27 mouse cellular contexts compared by ENCODE assay signal in genomic region chr8:47779589-47779988, GRCm38 (mm10). TPM values are rescaled to one million over a fixed set of nuclear protein-coding genes. Genes with fewer than 3 reads are reported as not detected.
DNase-seq lines count a peak whose midpoint lies in the region; ATAC-seq and TF ChIP-seq lines count a peak whose summit lies in the region.
"Had no signal": no experiment of that assay in that cellular context is flagged by ENCODE, and none has a peak within 500 bp of the region (broad histone marks: within the 10 kb centered on the region; RNA-seq: fewer than 3 reads in every experiment).

No protein-coding gene starts in this region.

- no peak overlapping the region for H3K4me2 ChIP-seq in kidney, embryonic 15.5 days
- no peak overlapping the region for H3K4me2 ChIP-seq in kidney, postnatal 0 days (ENCODE audit: low read length)
- H3K4me2 ChIP-seq: embryonic facial prominence, embryonic 12.5 days; forebrain, embryonic 13.5 days; forebrain, embryonic 15.5 days had no signal

- H3K9me3 ChIP-seq in kidney, embryonic 15.5 days (replicated peaks): no peaks in the 10 kb centered on the region
- H3K9me3 ChIP-seq in kidney, postnatal 0 days (replicated peaks; ENCODE audit: low read length): no peaks in the 10 kb centered on the region
- H3K9me3 ChIP-seq: embryonic facial prominence, embryonic 10.5 days; embryonic facial prominence, embryonic 12.5 days; forebrain, embryonic 13.5 days; forebrain, embryonic 15.5 days; G1E had no signal

- H3K9ac ChIP-seq in kidney, embryonic 15.5 days: no peak overlapping the region
- no peak overlapping the region for H3K9ac ChIP-seq in kidney, postnatal 0 days (ENCODE audit: low read depth, low read length)
- H3K9ac ChIP-seq: embryonic facial prominence, embryonic 12.5 days; forebrain, embryonic 13.5 days; forebrain, embryonic 15.5 days had no signal

- no peak overlapping the region for H3K27ac ChIP-seq in kidney, embryonic 15.5 days
- H3K27ac ChIP-seq in kidney, postnatal 0 days: no peak overlapping the region
- H3K27ac ChIP-seq: embryonic facial prominence, embryonic 10.5 days; embryonic facial prominence, embryonic 12.5 days; forebrain, embryonic 13.5 days; forebrain, embryonic 15.5 days had no signal

- DNase-seq in kidney, adult 11 months: peak; percentile 24
- DNase-seq in kidney, adult 8-10 months: peak; percentile 14 to 50
- DNase-seq in kidney, postnatal 4 days: no peak
- DNase-seq in kidney, postnatal 0 days (ENCODE audit: low spot score): no peak
- no peak for DNase-seq in kidney, adult 18-20 months
- DNase-seq: adrenal gland, adult 8-10 months; adrenal gland, postnatal 14 days; adrenal gland, postnatal 36 days; B cell, adult 2 months; cerebellum, adult 11-12 months; cerebellum, adult 2 months; cerebellum, adult 9-10 months; cerebellum, postnatal 10 days; cerebellum, postnatal 25 days had no signal

- 71% methylated on average over 6 of the region's 6 CpGs for WGBS in kidney, embryonic 15.5 days
- WGBS in kidney, postnatal 0 days: 66% methylated on average over 6 of the region's 6 CpGs

- H3K4me3 ChIP-seq in kidney, embryonic 15.5 days (replicated peaks): no peak overlapping the region
- H3K4me3 ChIP-seq in kidney, postnatal 0 days (replicated peaks; ENCODE audit: low read depth, low read length): no peak overlapping the region
- H3K4me3 ChIP-seq: embryonic facial prominence, embryonic 10.5 days; embryonic facial prominence, embryonic 12.5 days; forebrain, embryonic 13.5 days; forebrain, embryonic 15.5 days had no signal

- no peaks in the 10 kb centered on the region for H3K27me3 ChIP-seq in kidney, embryonic 15.5 days
- no peaks in the 10 kb centered on the region for H3K27me3 ChIP-seq in kidney, postnatal 0 days (ENCODE audit: insufficient read depth, low read length)
- H3K27me3 ChIP-seq: CH12.LX; embryonic facial prominence, embryonic 12.5 days; forebrain, embryonic 13.5 days; forebrain, embryonic 15.5 days; Patski had no signal

- no peak for TF ChIP-seq CTCF in kidney, postnatal 0 days (IDR thresholded peaks at IDR 0.05; ENCODE audit: low read depth)

- ATAC-seq in kidney, embryonic 15.5 days (replicated peaks; ENCODE audit: low FRiP score): no peak
- ATAC-seq in kidney, postnatal 0 days (replicated peaks; ENCODE audit: low FRiP score, low read depth): peak; percentile 75
- ATAC-seq: activated CD4-positive, CD25-positive, alpha-beta regulatory T cell, adult 4 months; CD4-positive, CD25-positive, alpha-beta regulatory T cell, adult 4 months; forebrain, embryonic 13.5 days; forebrain, embryonic 15.5 days; Patski had no signal

- no peaks in the 10 kb centered on the region for H3K4me1 ChIP-seq in kidney, embryonic 15.5 days
- H3K4me1 ChIP-seq in kidney, postnatal 0 days (replicated peaks; ENCODE audit: insufficient read depth, low read length): no peaks in the 10 kb centered on the region
- H3K4me1 ChIP-seq: embryonic facial prominence, embryonic 10.5 days; embryonic facial prominence, embryonic 12.5 days; forebrain, embryonic 13.5 days; forebrain, embryonic 15.5 days had no signal

- no peaks in the 10 kb centered on the region for H3K36me3 ChIP-seq in kidney, embryonic 15.5 days
- H3K36me3 ChIP-seq in kidney, postnatal 0 days (ENCODE audit: insufficient read depth, low read length): no peaks in the 10 kb centered on the region
- H3K36me3 ChIP-seq: embryonic facial prominence, embryonic 10.5 days; embryonic facial prominence, embryonic 12.5 days; forebrain, embryonic 15.5 days; G1E had no signal

RNA-seq across cellular contexts. Expression of gene Cldn24, which starts 42.4 kb away (rescaled TPM):
- polyA plus RNA-seq in kidney, embryonic 15.5 days (2015; fragmentation: Nextera tagmentation; extraction: Ambion mirVana): not detected in 2 replicates
- polyA plus RNA-seq in kidney, postnatal 0 days (2015; fragmentation: Nextera tagmentation; extraction: Ambion mirVana): not detected in 2 replicates
- polyA plus RNA-seq: activated CD4-positive, CD25-positive, alpha-beta regulatory T cell, adult 4 months; CD4-positive, CD25-positive, alpha-beta regulatory T cell, adult 4 months; cerebellum, adult 2 months; cortical plate, adult 2 months; embryonic facial prominence, embryonic 10.5 days; embryonic facial prominence, embryonic 12.5 days; embryonic facial prominence, embryonic 14.5 days; forebrain, embryonic 11.5 days; forebrain, embryonic 13.5 days; forebrain, embryonic 15.5 days; G1E had no signal

RNA-seq across cellular contexts. Expression of gene Cldn22, which starts 44.7 kb away (rescaled TPM):
- not detected in 2 replicates for polyA plus RNA-seq in kidney, embryonic 15.5 days (2015; fragmentation: Nextera tagmentation; extraction: Ambion mirVana)
- not detected in 2 replicates for polyA plus RNA-seq in kidney, postnatal 0 days (2015; fragmentation: Nextera tagmentation; extraction: Ambion mirVana)
- polyA plus RNA-seq: CD4-positive, CD25-positive, alpha-beta regulatory T cell, adult 4 months; embryonic facial prominence, embryonic 10.5 days; embryonic facial prominence, embryonic 12.5 days; embryonic facial prominence, embryonic 14.5 days; forebrain, embryonic 11.5 days; forebrain, embryonic 13.5 days; forebrain, embryonic 15.5 days; G1E; Patski had no signal

Comparison
In these comparisons a context has a peak if more than half of its experiments do, and no peak if none do; other contexts are left out.
1. DNase-seq: peak in kidney, adult 11 months (single experiment) and kidney, adult 8-10 months (2 of 2); none in kidney, postnatal 4 days (0 of 2), kidney, postnatal 0 days (single experiment) and kidney, adult 18-20 months (single experiment).